Mouse (Mus musculus): ENCODE data around the gene Nup50. TPM values are rescaled to one million over a fixed set of nuclear protein-coding genes. Genes with fewer than 3 reads are reported as not detected.

Nup50 gene
- polyA plus RNA-seq, 1 experiment from 2014 or later = 38.6 TPM

GRCm38 (mm10) chr15:84960692-84961091, 37.5 kb downstream of the Nup50 start:
- no peak for ATAC-seq (replicated peaks; ENCODE audit: low FRiP score, low TSS enrichment, low read depth)
- 30% methylated on average over 8 of the region's 8 CpGs for WGBS

GRCm38 (mm10) chr15:84962518-84962917, 39.3 kb downstream of the Nup50 start:
- H3K36me3 ChIP-seq (ENCODE audit: control insufficient read depth, insufficient read depth, low read length) = peaks cover 11% of the 10 kb centered on the region; the same call in 1 of the 2 replicates
- no peak overlapping the region for H3K9ac ChIP-seq (ENCODE audit: low read length)
- H3K27me3 ChIP-seq (replicated peaks; ENCODE audit: control insufficient read depth, insufficient read depth, low read length) = no peaks in the 10 kb centered on the region
- WGBS = 85% methylated on average over 2 of the region's 2 CpGs
- DNase-seq (ENCODE audit: low spot score) = no peak
- no peak overlapping the region for H3K4me2 ChIP-seq (ENCODE audit: low read length)
- H3K27ac ChIP-seq (ENCODE audit: low read depth) = no peak overlapping the region
- no peaks in the 10 kb centered on the region for H3K4me1 ChIP-seq (replicated peaks; ENCODE audit: control insufficient read depth, insufficient read depth, low read length)
- ATAC-seq (replicated peaks; ENCODE audit: low FRiP score, low TSS enrichment, low read depth) = no peak
- no peaks in the 10 kb centered on the region for H3K9me3 ChIP-seq (ENCODE audit: control insufficient read depth, low read length)
- H3K4me3 ChIP-seq (ENCODE audit: low read depth, low read length) = no peak overlapping the region

More at GRCm38 (mm10) chr15:84960692-84961091, 37.5 kb downstream of the Nup50 start:
- no peaks in the 10 kb centered on the region for H3K9me3 ChIP-seq (ENCODE audit: control insufficient read depth, low read length)
- H3K4me2 ChIP-seq (ENCODE audit: low read length) = no peak overlapping the region
- H3K4me1 ChIP-seq (replicated peaks; ENCODE audit: control insufficient read depth, insufficient read depth, low read length) = no peaks in the 10 kb centered on the region
- H3K27me3 ChIP-seq (replicated peaks; ENCODE audit: control insufficient read depth, insufficient read depth, low read length) = no peaks in the 10 kb centered on the region
- no peak overlapping the region for H3K4me3 ChIP-seq (ENCODE audit: low read depth, low read length)
- no peak overlapping the region for H3K9ac ChIP-seq (ENCODE audit: low read length)
- no peak for DNase-seq (ENCODE audit: low spot score)
- H3K36me3 ChIP-seq (ENCODE audit: control insufficient read depth, insufficient read depth, low read length) = peaks cover 14% of the 10 kb centered on the region; the same call in 1 of the 2 replicates
- no peak overlapping the region for H3K27ac ChIP-seq (ENCODE audit: low read depth)

GRCm38 (mm10) chr15:84964771-84965170, 41.6 kb downstream of the Nup50 start:
- Histone ChIP-seq H3K36me3 (ENCODE audit: control insufficient read depth, insufficient read depth, low read length) (no peaks in the 10 kb centered on the region), H3K4me1 (replicated peaks; ENCODE audit: control insufficient read depth, insufficient read depth, low read length) (no peaks in the 10 kb centered on the region), H3K9me3 (ENCODE audit: control insufficient read depth, low read length) (no peaks in the 10 kb centered on the region), H3K27me3 (replicated peaks; ENCODE audit: control insufficient read depth, insufficient read depth, low read length) (no peaks in the 10 kb centered on the region), H3K4me2 (ENCODE audit: low read length) (no peak overlapping the region), H3K27ac (ENCODE audit: low read depth) (no peak overlapping the region), H3K9ac (ENCODE audit: low read length) (no peak overlapping the region), H3K4me3 (ENCODE audit: low read depth, low read length) (no peak overlapping the region)
- ATAC-seq (replicated peaks; ENCODE audit: low FRiP score, low TSS enrichment, low read depth) (no peak), DNase-seq (ENCODE audit: low spot score) (no peak)
- 86% methylated on average over 5 of the region's 5 CpGs for WGBS

GRCm38 (mm10) chr15:84965575-84966360, 42.6 kb downstream of the Nup50 start:
- DNase-seq (ENCODE audit: low spot score) = peak; percentile 90
- no peak for ATAC-seq (replicated peaks; ENCODE audit: low FRiP score, low TSS enrichment, low read depth)
- H3K27ac ChIP-seq (ENCODE audit: low read depth) = no peak overlapping the region
- no peaks in the 10 kb centered on the region for H3K36me3 ChIP-seq (ENCODE audit: control insufficient read depth, insufficient read depth, low read length)
- H3K27me3 ChIP-seq (replicated peaks; ENCODE audit: control insufficient read depth, insufficient read depth, low read length) = no peaks in the 10 kb centered on the region
- H3K9ac ChIP-seq (ENCODE audit: low read length) = no peak overlapping the region
- H3K4me3 ChIP-seq (ENCODE audit: low read depth, low read length) = no peak overlapping the region
- H3K4me1 ChIP-seq (replicated peaks; ENCODE audit: control insufficient read depth, insufficient read depth, low read length) = no peaks in the 10 kb centered on the region
- H3K4me2 ChIP-seq (ENCODE audit: low read length) = no peak overlapping the region
- WGBS = 54% methylated on average over 7 of the region's 7 CpGs
- no peaks in the 10 kb centered on the region for H3K9me3 ChIP-seq (ENCODE audit: control insufficient read depth, low read length)

- 85% methylated on average over 4 of the region's 4 CpGs for WGBS
- Histone ChIP-seq H3K4me2 (ENCODE audit: low read length) (no peak overlapping the region), H3K9me3 (ENCODE audit: control insufficient read depth, low read length) (no peaks in the 10 kb centered on the region), H3K27ac (ENCODE audit: low read depth) (no peak overlapping the region), H3K4me3 (ENCODE audit: low read depth, low read length) (no peak overlapping the region), H3K27me3 (replicated peaks; ENCODE audit: control insufficient read depth, insufficient read depth, low read length) (no peaks in the 10 kb centered on the region), H3K9ac (ENCODE audit: low read length) (no peak overlapping the region), H3K36me3 (ENCODE audit: control insufficient read depth, insufficient read depth, low read length) (no peaks in the 10 kb centered on the region), H3K4me1 (replicated peaks; ENCODE audit: control insufficient read depth, insufficient read depth, low read length) (no peaks in the 10 kb centered on the region)
- no peak for DNase-seq (ENCODE audit: low spot score)
- no peak for ATAC-seq (replicated peaks; ENCODE audit: low FRiP score, low TSS enrichment, low read depth)
Measured at GRCm38 (mm10) chr15:84968534-84968933, 45.3 kb downstream of the Nup50 start.

GRCm38 (mm10) chr15:84972860-84973543, 49.8 kb downstream of the Nup50 start:
- no peak overlapping the region for H3K9ac ChIP-seq (ENCODE audit: low read length)
- no peaks in the 10 kb centered on the region for H3K9me3 ChIP-seq (ENCODE audit: control insufficient read depth, low read length)
- no peaks in the 10 kb centered on the region for H3K27me3 ChIP-seq (replicated peaks; ENCODE audit: control insufficient read depth, insufficient read depth, low read length)
- H3K27ac ChIP-seq (ENCODE audit: low read depth) = no peak overlapping the region
- H3K4me2 ChIP-seq (ENCODE audit: low read length) = no peak overlapping the region
- no peak for DNase-seq (ENCODE audit: low spot score)
- WGBS = 69% methylated on average over 8 of the region's 8 CpGs
- ATAC-seq (replicated peaks; ENCODE audit: low FRiP score, low TSS enrichment, low read depth) = no peak; the same call in 1 of the 2 replicates
- H3K36me3 ChIP-seq (ENCODE audit: control insufficient read depth, insufficient read depth, low read length) = no peaks in the 10 kb centered on the region
- no peaks in the 10 kb centered on the region for H3K4me1 ChIP-seq (replicated peaks; ENCODE audit: control insufficient read depth, insufficient read depth, low read length)
- no peak overlapping the region for H3K4me3 ChIP-seq (ENCODE audit: low read depth, low read length)

GRCm38 (mm10) chr15:84973544-84973871, 50.3 kb downstream of the Nup50 start:
- ATAC-seq (replicated peaks; ENCODE audit: low FRiP score, low TSS enrichment, low read depth) = no peak
- WGBS = 61% methylated on average over 3 of the region's 3 CpGs
- no peaks in the 10 kb centered on the region for H3K36me3 ChIP-seq (ENCODE audit: control insufficient read depth, insufficient read depth, low read length)
- H3K4me1 ChIP-seq (replicated peaks; ENCODE audit: control insufficient read depth, insufficient read depth, low read length) = no peaks in the 10 kb centered on the region
- no peak overlapping the region for H3K4me3 ChIP-seq (ENCODE audit: low read depth, low read length)
- H3K9ac ChIP-seq (ENCODE audit: low read length) = no peak overlapping the region
- H3K9me3 ChIP-seq (ENCODE audit: control insufficient read depth, low read length) = no peaks in the 10 kb centered on the region
- no peaks in the 10 kb centered on the region for H3K27me3 ChIP-seq (replicated peaks; ENCODE audit: control insufficient read depth, insufficient read depth, low read length)
- no peak for DNase-seq (ENCODE audit: low spot score)
- H3K27ac ChIP-seq (ENCODE audit: low read depth) = no peak overlapping the region
- no peak overlapping the region for H3K4me2 ChIP-seq (ENCODE audit: low read length)

GRCm38 (mm10) chr15:84975729-84976128, 52.5 kb downstream of the Nup50 start:
- Histone ChIP-seq H3K4me1 (replicated peaks; ENCODE audit: control insufficient read depth, insufficient read depth, low read length) (no peaks in the 10 kb centered on the region), H3K27me3 (replicated peaks; ENCODE audit: control insufficient read depth, insufficient read depth, low read length) (no peaks in the 10 kb centered on the region), H3K4me2 (ENCODE audit: low read length) (no peak overlapping the region), H3K36me3 (ENCODE audit: control insufficient read depth, insufficient read depth, low read length) (no peaks in the 10 kb centered on the region), H3K4me3 (ENCODE audit: low read depth, low read length) (no peak overlapping the region), H3K9ac (ENCODE audit: low read length) (no peak overlapping the region), H3K27ac (ENCODE audit: low read depth) (no peak overlapping the region), H3K9me3 (ENCODE audit: control insufficient read depth, low read length) (no peaks in the 10 kb centered on the region)
- DNase-seq (ENCODE audit: low spot score) (no peak), ATAC-seq (replicated peaks; ENCODE audit: low FRiP score, low TSS enrichment, low read depth) (no peak)
- WGBS = 26% methylated on average over 4 of the region's 4 CpGs

Measured in intestine, embryonic 14.5 days (tissue).